Mouse (Mus musculus) CD4-positive, CD25-positive, alpha-beta regulatory T cell, adult 2 months (primary cell): ENCODE data around the gene A630076J17Rik.
A peak's percentile ranks its signal among the peaks of the same experiment; 100 is the strongest.

Experiments used
- DNase-seq: peaks from one replicate; pipeline ENCODE4 v3.0.0-alpha.2; 2012; ENCODE audit warnings: low read depth, low spot score

The A630076J17Rik gene

DNA sequence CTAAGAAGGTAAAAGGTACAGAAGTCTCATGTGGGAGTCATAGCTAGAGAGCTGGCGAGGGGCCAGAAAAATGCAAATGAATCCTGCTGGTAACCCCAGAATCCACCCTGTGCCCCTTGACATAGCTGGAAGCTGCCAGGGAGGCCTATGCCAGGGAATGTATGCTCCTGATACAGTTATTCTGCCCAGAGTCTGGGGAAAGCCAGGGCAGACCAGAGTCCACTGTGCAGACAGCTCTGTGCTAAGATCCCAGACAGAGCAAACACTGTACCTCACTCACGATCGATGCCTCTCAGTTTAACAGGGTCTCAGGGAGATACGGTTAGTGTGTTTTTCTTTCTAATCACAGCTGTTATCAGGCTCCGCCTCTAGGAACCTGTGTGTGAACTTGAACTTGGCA is 592 bp upstream of the A630076J17Rik start:
- no peak for DNase-seq

DNA sequence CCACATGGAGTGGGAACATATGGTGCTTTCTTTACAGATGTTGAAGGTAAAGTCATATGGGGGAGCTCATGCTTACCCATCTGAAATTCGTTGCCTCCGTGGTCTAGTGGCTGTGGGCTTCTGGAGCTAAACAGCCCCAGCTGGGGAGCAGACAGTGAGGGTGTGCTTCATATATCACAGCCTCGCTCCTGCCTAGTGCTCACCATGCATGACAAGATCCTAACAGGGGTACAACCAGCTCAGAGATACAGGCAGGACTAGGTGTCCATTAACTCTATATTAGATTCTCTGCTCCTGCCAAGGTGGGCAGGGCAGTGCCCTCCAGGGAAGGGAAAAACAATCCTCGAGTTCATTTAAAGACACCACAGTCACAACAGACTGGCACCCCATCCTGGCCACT is 788 bp downstream of the A630076J17Rik start:
- no peak for DNase-seq

DNA sequence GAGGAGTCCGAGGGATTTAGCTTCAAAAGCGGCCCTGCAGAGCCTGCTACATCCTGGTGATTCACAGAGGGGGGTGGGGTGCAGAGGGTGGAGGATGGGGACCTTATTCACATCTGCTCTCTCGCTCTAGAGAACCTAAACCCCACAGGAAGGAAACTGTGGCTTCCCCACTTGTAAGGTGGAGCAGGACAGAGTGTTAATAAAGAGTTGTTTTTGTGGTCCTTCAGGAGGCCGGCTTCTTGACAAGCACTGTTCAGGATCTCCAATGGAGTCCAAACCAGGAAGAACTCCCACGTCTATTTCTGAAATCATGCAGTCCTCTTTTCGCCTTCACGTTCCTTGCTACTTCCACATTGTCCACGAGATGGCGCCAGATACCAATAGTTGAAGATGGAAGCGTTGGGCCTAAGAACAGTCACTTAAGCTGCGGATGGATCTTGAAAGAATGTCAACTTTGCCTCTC is 3.0 kb downstream of the A630076J17Rik start:
- peak; percentile 94 for DNase-seq

GRCm38 (mm10) chr3:107233945-107234344 is 3.5 kb downstream of the A630076J17Rik start:
- DNase-seq: no peak

DNA sequence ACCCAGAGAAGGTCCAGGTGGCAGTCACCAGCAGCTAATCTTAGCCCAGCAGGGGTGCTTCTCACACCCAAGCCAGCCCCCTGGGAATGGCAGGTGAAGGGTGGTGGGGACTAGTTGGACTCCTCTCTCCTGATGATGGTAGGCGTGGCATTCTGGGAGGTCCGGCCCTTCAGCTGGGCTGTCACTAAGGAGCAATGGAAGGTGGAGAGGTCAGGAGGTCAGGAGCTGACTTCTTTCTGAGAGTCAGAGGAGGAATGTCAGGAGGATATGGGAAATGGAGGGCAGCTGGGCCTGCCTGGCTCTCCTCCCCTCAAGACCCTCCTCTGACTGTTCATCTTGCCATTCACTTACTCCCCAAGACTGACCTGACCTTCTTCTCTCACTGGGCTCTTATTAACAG is 7.6 kb downstream of the A630076J17Rik start:
- DNase-seq: no peak

DNA sequence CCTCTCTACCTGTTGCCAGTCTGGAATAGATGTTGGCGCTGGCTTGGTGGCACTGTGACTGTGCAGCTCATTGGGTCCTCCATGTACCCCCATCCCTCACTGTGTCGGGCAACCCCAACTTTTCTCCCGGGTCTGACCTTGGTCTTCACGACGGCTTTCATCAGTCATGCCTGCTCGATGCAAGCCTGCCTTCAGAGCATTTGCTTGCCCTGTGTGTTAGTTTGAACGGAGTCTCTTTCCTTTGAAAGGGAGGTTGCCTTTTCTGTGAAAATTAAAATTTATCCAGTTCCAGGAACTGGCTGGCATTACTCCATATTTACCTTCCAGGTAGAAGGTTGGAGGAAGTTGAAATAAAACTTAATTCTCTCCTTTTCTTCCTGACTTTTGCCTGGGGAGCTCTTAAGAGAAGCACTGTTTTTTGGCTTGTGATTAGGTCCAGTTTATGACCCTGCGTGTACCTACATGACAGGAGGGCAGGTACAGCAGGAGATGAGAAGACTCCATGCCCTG is 8.1 kb downstream of the A630076J17Rik start:
- DNase-seq: no peak

- no peak for DNase-seq
Measured at GRCm38 (mm10) chr3:107239607-107240006, 9.2 kb downstream of the A630076J17Rik start, which contains the start of gene Prok1. Gene Prok1 (minus strand): TSS chr3:107239707.

DNA sequence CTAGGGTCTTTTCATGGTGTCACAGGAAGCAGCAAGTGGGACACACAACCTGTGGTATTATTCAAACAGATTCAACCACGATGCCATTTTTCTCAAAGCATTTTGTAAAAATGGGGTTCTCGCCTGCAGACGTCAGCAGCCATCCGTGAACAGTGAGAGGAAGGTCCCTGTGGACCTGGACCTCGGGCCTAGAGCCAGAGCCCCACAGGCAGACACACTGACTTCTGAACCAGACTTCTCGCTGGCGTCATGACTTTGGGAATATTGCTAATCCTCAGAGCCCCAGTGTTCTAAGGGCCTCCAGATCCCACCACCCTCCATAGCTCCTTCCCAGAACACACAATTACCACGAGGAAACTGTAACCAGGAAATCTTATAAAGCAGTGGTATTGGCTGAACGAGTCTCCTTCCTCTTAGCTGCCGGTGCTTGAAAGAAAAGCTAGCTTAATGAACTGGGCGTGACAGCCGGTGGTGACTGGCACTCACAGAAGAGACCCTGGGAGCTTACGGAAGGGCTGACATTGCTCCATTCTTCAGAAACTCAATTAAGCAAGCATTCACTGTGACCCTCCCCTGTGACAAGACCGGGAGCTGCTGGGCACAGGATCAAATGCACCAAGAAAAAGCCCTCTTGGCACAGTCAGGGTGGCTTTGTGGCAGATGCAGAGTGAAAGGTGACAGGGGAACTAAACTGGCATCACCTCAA is 11.1 kb downstream of the A630076J17Rik start:
- DNase-seq: no peak

DNA sequence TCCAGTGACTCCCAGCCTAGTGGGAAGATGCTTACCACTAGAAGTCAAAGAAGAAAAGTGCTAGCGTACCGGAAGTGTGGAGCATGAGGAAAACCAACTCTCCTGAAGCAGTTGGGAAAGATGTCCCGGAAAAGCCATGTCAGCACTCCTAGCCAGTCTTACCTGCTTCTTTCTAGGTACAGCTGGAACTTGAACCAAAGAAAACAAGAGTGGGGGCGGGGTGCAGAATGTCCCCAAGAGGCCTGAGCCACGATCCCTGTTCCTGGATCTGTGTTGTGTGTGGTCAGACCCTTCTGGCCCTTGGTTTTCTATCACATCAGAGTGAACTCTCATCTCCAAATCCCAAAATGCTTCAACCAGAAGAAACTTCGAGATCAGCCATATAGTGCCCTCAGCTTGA is 16.5 kb downstream of the A630076J17Rik start:
- DNase-seq: no peak

GRCm38 (mm10) chr3:107249042-107249441 is 18.6 kb downstream of the A630076J17Rik start:
- no peak for DNase-seq

DNA sequence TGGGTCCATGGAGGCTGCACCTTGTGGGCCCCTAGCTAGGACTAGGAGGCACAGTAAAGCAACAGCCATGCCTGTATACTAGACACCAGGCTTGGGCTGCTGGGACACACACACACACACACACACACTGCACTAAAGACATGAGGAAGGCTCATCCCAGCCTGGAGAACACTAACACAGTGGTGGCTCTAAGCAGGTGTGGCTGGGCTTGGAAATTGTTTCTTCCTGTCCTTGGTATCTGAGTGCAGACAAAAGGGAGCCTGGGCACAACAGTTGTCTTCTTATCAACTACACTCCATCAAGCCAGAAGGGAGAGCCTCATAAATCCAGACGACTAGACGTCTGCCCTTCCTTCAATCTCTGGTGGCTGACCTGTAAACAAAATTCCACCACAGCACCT is 19.9 kb downstream of the A630076J17Rik start:
- no peak for DNase-seq

DNA sequence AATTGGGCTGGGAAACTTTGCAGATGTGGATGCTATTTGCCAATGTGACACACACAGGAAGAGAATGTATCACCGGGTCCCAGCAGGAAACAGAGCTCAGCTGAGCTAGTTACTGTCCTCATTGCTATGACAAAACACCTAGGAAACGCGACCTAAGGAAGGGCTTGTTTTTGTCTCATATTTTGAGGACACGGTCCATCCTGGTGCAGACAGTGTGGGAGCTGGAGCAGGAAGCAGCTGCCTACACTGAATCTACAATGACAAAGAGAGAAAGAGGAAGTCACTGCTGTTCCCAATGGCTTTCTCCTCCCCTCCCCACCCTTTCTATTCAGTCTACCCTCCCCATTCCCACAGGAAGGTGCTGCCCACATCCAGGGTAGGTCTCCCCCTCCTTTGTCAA is 21.6 kb downstream of the A630076J17Rik start:
- no peak for DNase-seq

GRCm38 (mm10) chr3:107253925-107254324 is 23.5 kb downstream of the A630076J17Rik start:
- no peak for DNase-seq

DNA sequence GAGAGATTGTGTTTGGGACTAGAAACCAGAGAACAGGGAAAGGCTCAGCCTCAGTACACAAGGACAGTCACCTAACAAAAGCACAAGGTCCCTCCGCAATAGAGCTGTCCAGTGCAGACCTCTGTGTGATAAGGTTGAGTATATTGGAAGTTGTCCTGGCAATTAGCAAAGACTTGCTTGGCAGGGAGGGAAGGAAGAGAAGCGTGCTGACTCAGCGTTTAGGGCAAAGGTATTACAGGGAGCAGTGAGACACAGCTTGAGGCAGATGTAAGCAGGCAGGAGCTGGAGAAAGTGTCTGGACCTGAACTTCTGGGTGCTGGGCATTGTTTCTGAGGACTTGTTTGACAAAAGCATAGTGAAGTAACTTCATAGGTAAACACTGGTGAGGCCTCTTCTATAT is 25.6 kb downstream of the A630076J17Rik start:
- DNase-seq: no peak

GRCm38 (mm10) chr3:107256724-107257123 is 26.3 kb downstream of the A630076J17Rik start:
- no peak for DNase-seq

DNA sequence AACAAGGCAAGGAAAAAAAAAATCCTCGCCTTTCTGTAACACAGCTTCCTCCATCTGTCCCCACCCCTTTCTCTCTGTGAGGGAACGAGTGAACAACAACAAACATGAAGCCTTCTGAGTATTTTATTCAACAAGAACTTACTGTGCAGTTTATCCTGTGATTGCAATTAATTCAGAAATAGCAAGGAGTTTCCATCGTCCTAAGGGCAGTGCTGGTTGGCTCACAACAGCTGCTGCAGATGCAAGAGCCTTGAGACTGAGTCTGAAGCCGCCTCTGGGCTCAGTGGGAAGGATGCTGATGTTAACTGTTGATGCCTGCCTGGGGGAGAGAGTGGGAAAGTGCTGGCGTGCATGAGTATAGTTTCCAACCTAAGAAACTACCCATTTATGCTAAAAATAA is 27.5 kb downstream of the A630076J17Rik start:
- DNase-seq: no peak

DNA sequence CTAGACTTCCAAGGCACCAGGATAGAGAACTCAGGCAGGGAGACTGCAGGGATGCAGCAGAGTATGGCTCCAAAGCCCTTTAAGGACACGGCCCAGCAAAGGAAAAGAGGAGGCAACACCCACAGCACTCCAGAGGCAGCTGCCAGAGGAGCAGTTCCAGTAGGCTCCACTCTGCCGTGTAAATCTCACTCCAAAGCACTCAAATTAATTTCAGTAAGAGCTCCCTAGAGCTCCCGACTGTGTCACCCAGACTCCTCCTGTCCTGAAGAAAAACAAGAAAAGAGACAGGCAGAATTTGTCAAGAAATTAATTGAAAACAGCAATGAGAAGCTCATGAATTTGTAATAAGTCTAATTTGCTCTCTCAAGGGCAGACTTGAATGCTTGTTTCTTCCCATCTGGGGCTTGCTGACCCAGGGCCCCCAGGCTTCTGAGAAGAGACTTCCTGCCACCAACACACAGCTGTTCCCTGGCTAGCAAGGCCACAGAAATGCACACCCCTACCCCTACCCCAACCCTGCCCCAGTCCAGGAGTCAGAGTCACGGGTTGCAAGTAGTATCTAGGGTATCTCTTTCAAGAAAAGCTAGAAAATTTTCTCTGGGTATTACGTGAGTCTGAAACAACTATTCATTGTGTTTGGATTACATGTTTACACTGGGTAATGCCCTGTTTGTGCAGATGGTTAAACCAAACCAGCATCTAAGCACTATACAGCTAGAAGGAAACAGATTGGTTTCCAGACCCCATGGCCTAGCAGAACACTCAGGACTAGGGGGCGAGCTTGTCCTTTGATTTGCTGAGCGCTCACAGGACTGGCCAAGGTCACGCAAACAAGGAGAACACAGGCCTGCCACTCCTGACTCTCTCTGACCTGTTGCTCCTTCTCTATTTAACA is 30.8 kb downstream of the A630076J17Rik start:
- no peak for DNase-seq

DNA sequence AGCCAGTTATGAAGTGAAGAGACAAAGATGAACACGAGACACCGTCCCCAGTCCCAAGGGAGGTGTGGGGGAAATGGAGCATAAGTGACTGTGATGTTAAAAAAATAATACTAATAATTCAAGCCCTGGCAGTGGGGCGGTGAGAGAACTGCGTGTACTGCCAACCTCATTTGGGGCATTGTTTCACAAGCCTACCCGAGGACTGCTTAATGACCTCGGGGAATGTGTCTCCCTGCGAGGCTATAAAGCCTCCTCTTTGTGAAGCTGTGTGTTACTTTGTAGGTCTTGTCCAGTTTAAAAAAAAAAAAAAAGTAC is 31.4 kb downstream of the A630076J17Rik start:
- no peak for DNase-seq

- no peak for DNase-seq
Measured at GRCm38 (mm10) chr3:107266814-107267345, 36.5 kb downstream of the A630076J17Rik start.

DNA sequence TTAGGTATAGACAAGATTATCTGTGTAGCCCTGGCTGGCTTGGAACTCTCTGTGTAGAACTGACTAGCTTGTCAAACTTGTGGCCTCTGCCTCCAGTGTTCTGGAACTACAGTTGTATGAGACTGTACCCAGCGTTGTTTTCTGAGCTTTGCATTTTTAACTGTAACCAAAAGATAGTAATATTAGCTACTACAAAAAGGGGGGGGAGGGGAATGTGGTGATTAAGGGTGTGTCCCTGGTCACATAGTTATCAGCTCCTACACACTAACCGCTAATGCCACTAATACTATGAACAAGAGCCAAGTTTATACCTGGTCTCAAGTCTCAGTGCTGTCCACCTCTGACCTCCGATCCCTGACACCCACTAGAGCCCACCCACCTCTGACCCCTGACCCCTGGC is 42.0 kb downstream of the A630076J17Rik start:
- DNase-seq: no peak

DNA sequence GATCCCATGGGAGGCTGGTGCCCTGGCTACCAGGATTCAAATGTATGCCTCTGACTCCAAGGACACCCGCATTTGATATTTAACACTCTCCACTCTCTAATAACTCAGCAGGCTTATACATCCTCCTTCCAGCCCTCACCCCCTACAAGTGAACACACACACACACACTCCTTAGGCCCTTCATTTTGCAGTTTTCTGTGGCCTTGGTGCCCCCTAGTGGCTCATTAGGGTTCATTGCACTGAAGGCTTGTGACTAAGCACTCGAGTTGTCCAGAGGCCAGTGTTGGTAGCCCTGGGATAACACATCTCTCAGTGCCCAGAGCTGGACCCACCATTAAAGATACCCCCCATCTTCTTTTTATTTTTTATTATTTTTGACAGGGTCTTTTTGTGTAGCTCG is 43.4 kb downstream of the A630076J17Rik start:
- peak; percentile 83 for DNase-seq

- DNase-seq: no peak
Measured at GRCm38 (mm10) chr3:107275351-107275750, 44.9 kb downstream of the A630076J17Rik start.
